Mouse (Mus musculus): ENCODE results near the gene Chrm3.

DNA sequence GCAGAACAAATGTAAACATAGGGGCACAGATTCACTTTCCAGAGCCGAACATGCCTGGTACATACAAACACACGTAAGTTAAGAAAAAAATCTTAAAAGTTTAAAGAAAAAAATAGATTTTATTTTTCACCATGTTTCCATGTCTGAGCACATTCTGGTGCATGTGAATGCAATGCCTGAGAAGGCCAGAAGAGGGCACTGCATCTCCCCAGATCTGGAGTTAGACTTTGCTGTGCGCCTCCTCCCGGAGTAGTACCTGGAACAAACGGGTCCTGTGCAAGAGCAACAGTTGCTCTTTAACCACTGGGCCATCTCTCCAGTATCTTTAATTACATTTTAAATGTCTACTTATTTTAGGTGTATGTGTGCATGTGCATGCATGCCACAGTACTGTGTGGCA, 534.4 kb downstream of the Chrm3 start:
- TF ChIP-seq CTCF (IDR thresholded peaks at IDR 0.05; ENCODE audit: extremely low read depth, insufficient read length, insufficient replicate concordance, low read depth, low read length) (peak; percentile 65; the same call in 1 of the 2 replicates), POLR2A (IDR thresholded peaks at IDR 0.05; ENCODE audit: low read depth, low read length) (no peak)

Data from small intestine, adult 2 months (tissue).